Mouse (Mus musculus) lung, adult 2 months (tissue): ENCODE measurements at regions not wholly inside any gene's neighbourhood (a gene's known extent, or its start where the extent isn't known, plus 50 kb on each side); places are given as distances from the start of the nearest gene placed in this dataset.

ENCODE experiments used
- CTCF ChIP-seq: fragments of 200-500 bp; IDR thresholded peaks from 2 replicates; pipeline ENCODE4 v1.5.1; 2011; ENCODE audit warnings: mild to moderate bottlenecking, low read length, control low read depth; ENCODE audit not compliant: insufficient read depth
- POLR2A ChIP-seq: fragments of 200-500 bp; IDR thresholded peaks from 2 replicates; pipeline ENCODE4 v1.6.1; 2011; ENCODE audit warnings: low read depth, mild to moderate bottlenecking, control low read depth, low read length, borderline replicate concordance; ENCODE audit errors: extremely low read depth

DNA sequence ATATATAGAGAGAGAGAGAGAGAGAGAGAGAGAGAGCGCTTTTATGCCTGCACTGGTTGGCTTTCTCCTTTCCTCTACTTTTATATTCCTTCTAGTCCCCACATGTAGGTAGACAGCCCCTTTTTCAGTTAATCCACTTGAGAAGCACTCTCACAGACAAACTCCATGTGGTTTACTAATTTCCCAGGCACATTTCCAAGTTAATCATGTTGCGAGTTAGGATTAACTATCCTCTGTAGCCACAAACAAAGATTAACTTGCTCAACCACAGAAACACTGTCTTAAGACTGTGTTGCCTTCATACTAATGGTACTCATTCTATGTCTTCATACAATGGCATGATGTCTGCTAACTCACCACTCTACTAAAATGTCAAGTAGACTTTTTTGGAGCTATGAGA lies 548.0 kb downstream of the Pdcd6ip start:
- no peak for TF ChIP-seq POLR2A
- TF ChIP-seq CTCF: no peak
